Mouse (Mus musculus) CH12.LX (cell line): ENCODE measurements around the gene Dnah8. TPM values are rescaled to one million over a fixed set of nuclear protein-coding genes. Genes with fewer than 3 reads are reported as not detected.

Source experiments
- DNase-seq: peaks from one replicate; pipeline ENCODE4 v3.0.0-alpha.2; 2013; ENCODE audit errors: extremely low read depth
- H3K27ac ChIP-seq: 2 replicates; pipeline ENCODE4 v1.5.1; 2012; ENCODE audit warnings: low read depth, mild to moderate bottlenecking, control low read depth, moderate library complexity; ENCODE audit not compliant: insufficient read depth
- H3K27me3 ChIP-seq: replicated peaks from 2 replicates; pipeline ENCODE3; 2012; ENCODE audit warnings: inconsistent platforms
- H3K36me3 ChIP-seq, 2 experiments: replicated peaks in 1 of 2; 2 replicates each; pipeline versions ENCODE3 to v1.6.1; 2012; ENCODE audit warnings: inconsistent platforms in 1 of 2, low read length in 1 of 2, mild to moderate bottlenecking in 1 of 2, mixed read lengths in 1 of 2, moderate library complexity in 1 of 2; ENCODE audit not compliant: control insufficient read depth in 1 of 2, insufficient read depth in 1 of 2
- H3K4me1 ChIP-seq, 2 experiments: 2 replicates each; pipeline ENCODE4 v1.6.1; 2012; ENCODE audit warnings: inconsistent platforms in 1 of 2, moderate library complexity in 1 of 2; ENCODE audit not compliant: insufficient read depth in 2 of 2, control insufficient read depth in 1 of 2
- H3K4me2 ChIP-seq: 2 replicates; pipeline ENCODE4 v1.6.1; 2012; ENCODE audit warnings: low read depth, mild to moderate bottlenecking, control low read depth; ENCODE audit not compliant: poor library complexity, insufficient read depth, severe bottlenecking
- H3K4me3 ChIP-seq, 3 experiments: fragments of 150-350 bp in 1 of 3; sonication (generic) in 1 of 3; replicated peaks in 1 of 3; 2 replicates each; pipeline versions ENCODE3 to v1.5.1; 2011 to 2012; ENCODE audit warnings: low read depth in 2 of 3, low read length in 2 of 3, mild to moderate bottlenecking in 2 of 3, moderate library complexity in 2 of 3, control low read depth in 1 of 3, improper control_type of control experiment in 1 of 3, inconsistent platforms in 1 of 3, mixed read lengths in 1 of 3; ENCODE audit not compliant: poor library complexity in 1 of 3
- H3K79me2 ChIP-seq: replicated peaks from 2 replicates; pipeline ENCODE4 v1.6.1; 2012; ENCODE audit warnings: mild to moderate bottlenecking, moderate library complexity; ENCODE audit not compliant: control insufficient read depth, poor library complexity, insufficient read depth, severe bottlenecking; ENCODE audit errors: extremely low read depth
- H3K9ac ChIP-seq: 2 replicates; pipeline ENCODE4 v1.6.1; 2012; ENCODE audit warnings: low read depth, mild to moderate bottlenecking, control low read depth, moderate library complexity; ENCODE audit not compliant: insufficient read depth
- H3K9me3 ChIP-seq: replicated peaks from 2 replicates; pipeline ENCODE3; 2012; ENCODE audit warnings: low read length, inconsistent platforms, mixed read lengths
- CHD2 ChIP-seq: IDR thresholded peaks from 2 replicates; pipeline ENCODE4 v1.6.1; 2011; ENCODE audit warnings: low read length, improper control_type of control experiment
- CTCF ChIP-seq, 2 experiments: IDR thresholded peaks in 1 of 2; conservative IDR thresholded peaks in 1 of 2; 2 replicates each; pipeline ENCODE4 v1.5.1; 2011 to 2012; ENCODE audit warnings: low read depth in 2 of 2, low read length in 2 of 2, improper control_type of control experiment in 1 of 2, inconsistent platforms in 1 of 2, mild to moderate bottlenecking in 1 of 2, moderate library complexity in 1 of 2
- E2F4 ChIP-seq: IDR thresholded peaks from 2 replicates; pipeline ENCODE4 v1.6.1; 2011; ENCODE audit warnings: low read depth, low read length, improper control_type of control experiment; ENCODE audit not compliant: insufficient replicate concordance
- ELF1 ChIP-seq: IDR thresholded peaks from 2 replicates; pipeline ENCODE4 v1.6.1; 2014; ENCODE audit warnings: low read depth, mild to moderate bottlenecking, inconsistent platforms, low read length, improper control_type of control experiment
- GABPA ChIP-seq: IDR thresholded peaks from 2 replicates; pipeline ENCODE4 v1.6.1; 2012; ENCODE audit warnings: low read depth, low read length, improper control_type of control experiment, inconsistent platforms; ENCODE audit not compliant: insufficient replicate concordance
- IRF4 ChIP-seq: IDR thresholded peaks from 2 replicates; pipeline ENCODE4 v1.6.1; 2014; ENCODE audit warnings: low read depth, mild to moderate bottlenecking, inconsistent platforms, low read length, improper control_type of control experiment
- JUN ChIP-seq: IDR thresholded peaks from 2 replicates; pipeline ENCODE4 v1.6.1; 2011; ENCODE audit warnings: low read depth, mild to moderate bottlenecking, low read length, improper control_type of control experiment, moderate library complexity; ENCODE audit not compliant: insufficient read depth
- MAFK ChIP-seq: IDR thresholded peaks from 2 replicates; pipeline ENCODE4 v1.6.1; 2011; ENCODE audit warnings: low read length, improper control_type of control experiment; ENCODE audit not compliant: insufficient replicate concordance
- MAX ChIP-seq: IDR thresholded peaks from 2 replicates; pipeline ENCODE4 v1.6.1; 2011; ENCODE audit warnings: low read length, improper control_type of control experiment
- MEF2A ChIP-seq: IDR thresholded peaks from 2 replicates; pipeline ENCODE4 v1.6.1; 2014; ENCODE audit warnings: low read depth, mild to moderate bottlenecking, inconsistent platforms, low read length, improper control_type of control experiment, borderline replicate concordance
- MXI1 ChIP-seq: IDR thresholded peaks from 2 replicates; pipeline ENCODE4 v1.6.1; 2011; ENCODE audit warnings: mild to moderate bottlenecking, low read depth, low read length, improper control_type of control experiment
- NELFE ChIP-seq: IDR thresholded peaks from 2 replicates; pipeline ENCODE4 v1.6.1; 2011; ENCODE audit warnings: low read depth, low read length, improper control_type of control experiment
- PAX5 ChIP-seq: IDR thresholded peaks from 2 replicates; pipeline ENCODE4 v1.6.1; 2012; ENCODE audit warnings: low read length, inconsistent platforms, mixed read lengths
- RCOR1 ChIP-seq: conservative IDR thresholded peaks from 2 replicates; pipeline ENCODE4 v1.6.1; 2012; ENCODE audit warnings: low read depth, mild to moderate bottlenecking, inconsistent platforms, low read length, improper control_type of control experiment
- TBP ChIP-seq: conservative IDR thresholded peaks from 2 replicates; pipeline ENCODE4 v1.6.1; 2011; ENCODE audit warnings: low read depth, low read length, improper control_type of control experiment
- UBTF ChIP-seq: IDR thresholded peaks from 2 replicates; pipeline ENCODE4 v1.6.1; 2012; ENCODE audit warnings: low read depth, mild to moderate bottlenecking, inconsistent platforms, low read length, improper control_type of control experiment, moderate library complexity
- USF1 ChIP-seq: IDR thresholded peaks from 2 replicates; pipeline ENCODE4 v1.6.1; 2014; ENCODE audit warnings: low read depth, mild to moderate bottlenecking, inconsistent platforms, low read length, improper control_type of control experiment
- ZC3H11A ChIP-seq: IDR thresholded peaks from 2 replicates; pipeline ENCODE4 v1.6.1; 2012; ENCODE audit warnings: low read depth, mild to moderate bottlenecking, inconsistent platforms, low read length, improper control_type of control experiment
- ZKSCAN1 ChIP-seq: IDR thresholded peaks from 2 replicates; pipeline ENCODE4 v1.6.1; 2012; ENCODE audit warnings: low read depth, inconsistent platforms, low read length, improper control_type of control experiment, borderline replicate concordance
- ZMIZ1 ChIP-seq: IDR thresholded peaks from 2 replicates; pipeline ENCODE4 v1.6.1; 2012; ENCODE audit warnings: low read depth, mild to moderate bottlenecking, inconsistent platforms, low read length, improper control_type of control experiment
- dilution Hi-C: fragments of 300-500 bp; cut with MboI; formaldehyde crosslinking; loops from 2 replicates; pipeline ENCODE4 v1.14.3; 2020; ENCODE audit warnings: low sequenced_read_pairs; ENCODE audit not compliant: extremely low pct_unique_long_range_greater_than_20kb, extremely low pct_ligation_motif_present
- in situ Hi-C: fragments of 300-500 bp; cut with MboI; formaldehyde crosslinking; loops from 3 replicates; pipeline ENCODE4 v1.14.3; 2019; ENCODE audit warnings: low sequenced_read_pairs, low pct_ligation_motif_present, low pct_unique_long_range_greater_than_20kb, mixed read lengths
- polyA plus RNA-seq: library from polyadenylated mRNA; unstranded; fragments of >175 nt; gene quantifications from 2 replicates; pipeline ENCODE4 v1.2.1, GENCODE M21; 2012; ENCODE audit warnings: low read depth; ENCODE audit not compliant: insufficient read length
- total RNA-seq, 2 experiments: library from RNA; depleted of rRNA; stranded (reverse); fragments of 300-350 nt in 1 of 2; fragments of >200 nt in 1 of 2; gene quantifications; 2 replicates each; pipeline ENCODE4 v1.2.3; 2012 to 2014

Gene Dnah8
- total and polyA plus RNA-seq, 3 experiments = 0.09 to 0.99 TPM; not detected in 1

GRCm38 (mm10) chr17:30782286-30782685 lies 158.1 kb downstream of the Dnah8 start:
- Histone ChIP-seq H3K36me3 (no peaks in the 10 kb centered on the region), H3K79me2 (no peaks in the 10 kb centered on the region), H3K9ac (no peak overlapping the region), H3K4me3 (no peak overlapping the region), H3K4me2 (no peak overlapping the region), H3K27me3 (no peaks in the 10 kb centered on the region), H3K4me1 (peaks cover 0 to 6% of the 10 kb centered on the region in 2 experiments; a peak in 1 of 4 replicates), H3K9me3 (peaks cover 11% of the 10 kb centered on the region), H3K27ac (no peak overlapping the region)
- in situ Hi-C loops (no loop called here), dilution Hi-C loops (no loop called here)
- no peak for DNase-seq
- TF ChIP-seq NELFE (no peak), UBTF (no peak), MEF2A (no peak), JUN (no peak), PAX5 (no peak), E2F4 (no peak), MAFK (no peak), CTCF (conservative IDR thresholded peaks at IDR 0.05 in 1 of 2, IDR thresholded peaks at IDR 0.05 in 1 of 2; ENCODE audit: low read depth in 2 of 2, low read length in 2 of 2) (no peak), IRF4 (no peak), ZMIZ1 (no peak), MAX (no peak), TBP (no peak), ZKSCAN1 (no peak), MXI1 (no peak)

- H3K9ac ChIP-seq = no peak overlapping the region
- dilution Hi-C loops (no loop called here), in situ Hi-C loops (no loop called here)
- H3K27ac ChIP-seq = no peak overlapping the region
- no peak overlapping the region for H3K4me2 ChIP-seq
- H3K9me3 ChIP-seq = no peaks in the 10 kb centered on the region
- H3K27me3 ChIP-seq = no peaks in the 10 kb centered on the region
- no peak for TF ChIP-seq RCOR1
- TF ChIP-seq JUN = no peak
- TF ChIP-seq GABPA = no peak
- no peak for TF ChIP-seq ELF1
- no peak for TF ChIP-seq ZC3H11A
- TF ChIP-seq CHD2 = no peak
- no peak for TF ChIP-seq MXI1
- no peak for TF ChIP-seq USF1
- H3K36me3 ChIP-seq = no peaks in the 10 kb centered on the region
- no peak overlapping the region for H3K4me3 ChIP-seq
- DNase-seq = no peak
- peaks cover 0 to 6% of the 10 kb centered on the region in 2 experiments; a peak in 1 of 4 replicates for H3K4me1 ChIP-seq
- H3K79me2 ChIP-seq = no peaks in the 10 kb centered on the region
These were observed 164.2 kb downstream of the Dnah8 start for GRCm38 (mm10) chr17:30788361-30788760.
